Mouse (Mus musculus) embryonic facial prominence, embryonic 11.5 days (tissue): Measurements from ENCODE around the gene Erbb3. TPM values are rescaled to one million over a fixed set of nuclear protein-coding genes. Genes with fewer than 3 reads are reported as not detected.

Experiments used
- ATAC-seq: fragments of 200-750 bp; cut with Nextera tagmentation; replicated peaks from 2 replicates; pipeline ENCODE4 v1.8.0; 2017; ENCODE audit warnings: low read depth; ENCODE audit not compliant: insufficient number of reproducible peaks, low FRiP score, low TSS enrichment
- DNase-seq: peaks from one replicate; pipeline ENCODE4 v3.0.0-alpha.2; 2015; ENCODE audit warnings: low spot score
- H3K27ac ChIP-seq: fragments of 300-500 bp; sonication (generic); replicated peaks from 2 replicates; pipeline ENCODE4 v1.5.1; 2014; ENCODE audit warnings: mild to moderate bottlenecking, low read depth, low read length, control low read depth
- H3K27me3 ChIP-seq: fragments of 300-500 bp; sonication (generic); 2 replicates; pipeline ENCODE4 v1.6.1; 2014; ENCODE audit warnings: mild to moderate bottlenecking, low read length, moderate library complexity, mixed read lengths; ENCODE audit not compliant: control insufficient read depth, insufficient read depth
- H3K36me3 ChIP-seq: fragments of 300-500 bp; sonication (generic); replicated peaks from 2 replicates; pipeline ENCODE4 v1.6.1; 2014; ENCODE audit warnings: low read depth, mild to moderate bottlenecking, low read length, moderate library complexity, mixed read lengths; ENCODE audit not compliant: control insufficient read depth, insufficient read depth
- H3K4me1 ChIP-seq: fragments of 300-500 bp; sonication (generic); 2 replicates; pipeline ENCODE4 v1.6.1; 2014; ENCODE audit warnings: low read length, mixed read lengths; ENCODE audit not compliant: control insufficient read depth, insufficient read depth
- H3K4me2 ChIP-seq: fragments of 300-500 bp; sonication (generic); 2 replicates; pipeline ENCODE4 v1.6.1; 2014; ENCODE audit warnings: low read depth, mild to moderate bottlenecking, control low read depth, low read length, moderate library complexity
- H3K4me3 ChIP-seq: fragments of 300-500 bp; sonication (generic); 2 replicates; pipeline ENCODE4 v1.5.1; 2014; ENCODE audit warnings: low read depth, low read length, control low read depth
- H3K9ac ChIP-seq: fragments of 300-500 bp; sonication (generic); replicated peaks from 2 replicates; pipeline ENCODE4 v1.6.1; 2014; ENCODE audit warnings: mild to moderate bottlenecking, control low read depth, low read length
- H3K9me3 ChIP-seq: fragments of 300-500 bp; sonication (generic); replicated peaks from 2 replicates; pipeline ENCODE4 v1.6.1; 2016; ENCODE audit warnings: mild to moderate bottlenecking, low read length, inconsistent platforms, mixed read lengths; ENCODE audit not compliant: control insufficient read depth
- WGBS: fragments of 180-500 bp; shearing (Covaris S2); extraction: QIAGEN DNeasy Blood & Tissue Kit; methylation state at CpG from one replicate; pipeline ENCODE4 v1.1.7; 2014; 5-methylcytosine and 5-hydroxymethylcytosine counted together
- polyA plus RNA-seq: library from polyadenylated mRNA; unstranded; fragments of >200 nt; fragmentation: Nextera tagmentation; extraction: Ambion mirVana; gene quantifications from 2 replicates; pipeline ENCODE4 v1.2.1, GENCODE M21; 2014

The Erbb3 gene
- polyA plus RNA-seq, 1 experiment from 2014 or later: 10.6 TPM

DNA sequence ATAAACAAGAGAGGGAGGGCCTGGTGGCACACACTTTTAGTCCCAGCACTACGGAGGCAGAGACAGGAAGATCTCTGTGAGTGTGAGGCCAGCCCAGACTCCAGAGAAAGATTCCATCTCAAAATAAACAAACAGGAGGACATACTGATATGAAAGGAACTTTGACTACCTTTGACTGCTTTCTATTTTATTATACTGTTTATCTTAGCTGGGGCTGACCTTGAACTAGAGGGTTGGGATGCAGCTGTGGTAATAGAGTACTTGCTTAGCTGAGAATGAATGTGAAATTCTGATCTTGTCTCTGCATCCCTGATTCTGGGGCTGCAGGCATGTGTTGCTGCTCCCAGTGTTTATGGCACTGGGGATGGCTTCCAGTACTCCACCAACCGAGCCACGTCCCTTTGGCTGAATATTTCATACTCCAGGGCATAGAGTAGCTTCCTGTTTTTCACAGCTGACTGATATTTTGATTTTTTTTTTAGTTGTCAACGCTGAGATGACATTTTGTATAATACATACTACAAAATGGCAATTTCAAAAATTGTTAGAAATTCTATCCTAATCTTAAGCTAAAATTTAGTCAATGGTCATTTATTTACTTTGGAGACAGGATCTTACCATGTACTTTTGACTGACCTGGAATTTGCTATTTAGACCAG is 13.1 kb upstream of the Erbb3 start:
- no peak overlapping the region for H3K4me3 ChIP-seq
- DNase-seq (no peak), ATAC-seq (no peak)
- no peaks in the 10 kb centered on the region for H3K27me3 ChIP-seq
- H3K36me3 ChIP-seq: no peaks in the 10 kb centered on the region
- H3K4me2 ChIP-seq: no peak overlapping the region
- 87% methylated on average over 4 of the region's 4 CpGs for WGBS
- no peak overlapping the region for H3K9ac ChIP-seq
- H3K27ac ChIP-seq: no peak overlapping the region
- no peaks in the 10 kb centered on the region for H3K4me1 ChIP-seq
- no peaks in the 10 kb centered on the region for H3K9me3 ChIP-seq

- no peak for ATAC-seq
- no peak overlapping the region for H3K4me2 ChIP-seq
- WGBS: 77% methylated on average over 1 of the region's 1 CpGs
Observed at GRCm38 (mm10) chr10:128601499-128601898, 12.0 kb upstream of the Erbb3 start.

DNA sequence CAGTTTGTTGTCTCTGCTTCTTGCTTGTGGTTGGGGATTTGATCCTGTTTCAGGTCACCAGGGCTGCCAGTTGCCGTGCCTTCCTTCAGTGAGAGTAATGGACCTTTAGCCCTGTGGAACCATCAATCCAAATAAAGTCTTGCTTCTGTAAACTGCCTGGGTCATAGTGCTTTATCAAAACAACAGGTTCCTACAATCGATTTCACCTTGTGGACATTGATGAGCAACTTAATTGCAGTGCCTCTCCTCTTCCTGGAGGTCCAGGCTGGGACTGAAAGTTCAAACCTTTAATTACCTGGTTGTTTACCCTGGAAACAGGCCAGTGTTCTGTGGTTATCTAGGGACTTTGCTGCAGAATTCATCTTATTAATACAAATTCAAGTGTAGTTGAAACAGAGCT is 9.0 kb upstream of the Erbb3 start:
- no peak overlapping the region for H3K4me2 ChIP-seq
- DNase-seq: no peak
- WGBS: 60% methylated on average over 2 of the region's 2 CpGs
- no peak for ATAC-seq
- H3K36me3 ChIP-seq: no peaks in the 10 kb centered on the region
- H3K9ac ChIP-seq: no peak overlapping the region
- no peaks in the 10 kb centered on the region for H3K9me3 ChIP-seq
- H3K4me1 ChIP-seq: no peaks in the 10 kb centered on the region
- H3K27ac ChIP-seq: no peak overlapping the region
- H3K4me3 ChIP-seq: no peak overlapping the region
- no peaks in the 10 kb centered on the region for H3K27me3 ChIP-seq

More at GRCm38 (mm10) chr10:128601499-128601898, 12.0 kb upstream of the Erbb3 start:
- Histone ChIP-seq H3K4me3 (no peak overlapping the region), H3K36me3 (no peaks in the 10 kb centered on the region), H3K27ac (no peak overlapping the region), H3K9me3 (no peaks in the 10 kb centered on the region), H3K27me3 (no peaks in the 10 kb centered on the region), H3K4me1 (no peaks in the 10 kb centered on the region), H3K9ac (no peak overlapping the region)
- DNase-seq: no peak

DNA sequence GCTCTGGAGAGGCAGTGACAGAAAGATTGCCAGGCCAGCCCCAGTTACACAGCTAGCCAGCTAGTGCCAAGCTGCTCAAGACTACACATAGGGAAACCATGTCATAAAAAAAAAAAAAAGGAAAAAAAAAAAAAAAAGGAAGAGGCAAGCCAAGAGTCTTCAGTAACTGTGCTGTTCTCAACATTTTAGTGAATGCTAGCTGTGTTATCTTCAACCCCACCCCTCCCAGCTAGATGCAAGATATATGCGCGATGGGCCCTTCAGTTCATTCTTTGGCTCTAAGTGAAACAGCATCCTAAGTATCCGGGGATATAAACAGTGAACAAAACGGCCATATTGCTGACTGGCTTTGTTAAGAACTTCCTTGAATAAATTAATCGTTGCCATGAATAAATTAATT is 3.3 kb upstream of the Erbb3 start:
- ATAC-seq: no peak
- H3K9ac ChIP-seq: no peak overlapping the region
- no peak overlapping the region for H3K4me3 ChIP-seq
- H3K4me1 ChIP-seq: no peaks in the 10 kb centered on the region
- 83% methylated on average over 5 of the region's 5 CpGs for WGBS
- no peak overlapping the region for H3K4me2 ChIP-seq
- no peak overlapping the region for H3K27ac ChIP-seq
- H3K9me3 ChIP-seq: no peaks in the 10 kb centered on the region
- peaks cover 13% of the 10 kb centered on the region for H3K27me3 ChIP-seq
- DNase-seq: no peak
- no peaks in the 10 kb centered on the region for H3K36me3 ChIP-seq

- WGBS: 88% methylated on average over 6 of the region's 6 CpGs
- Histone ChIP-seq H3K9me3 (no peaks in the 10 kb centered on the region), H3K36me3 (no peaks in the 10 kb centered on the region), H3K27ac (no peak overlapping the region), H3K4me1 (no peaks in the 10 kb centered on the region), H3K4me3 (no peak overlapping the region), H3K27me3 (peaks cover 23% of the 10 kb centered on the region), H3K4me2 (no peak overlapping the region), H3K9ac (no peak overlapping the region)
- DNase-seq: no peak
- no peak for ATAC-seq
Observed at GRCm38 (mm10) chr10:128591436-128591835, 2.0 kb upstream of the Erbb3 start.

DNA sequence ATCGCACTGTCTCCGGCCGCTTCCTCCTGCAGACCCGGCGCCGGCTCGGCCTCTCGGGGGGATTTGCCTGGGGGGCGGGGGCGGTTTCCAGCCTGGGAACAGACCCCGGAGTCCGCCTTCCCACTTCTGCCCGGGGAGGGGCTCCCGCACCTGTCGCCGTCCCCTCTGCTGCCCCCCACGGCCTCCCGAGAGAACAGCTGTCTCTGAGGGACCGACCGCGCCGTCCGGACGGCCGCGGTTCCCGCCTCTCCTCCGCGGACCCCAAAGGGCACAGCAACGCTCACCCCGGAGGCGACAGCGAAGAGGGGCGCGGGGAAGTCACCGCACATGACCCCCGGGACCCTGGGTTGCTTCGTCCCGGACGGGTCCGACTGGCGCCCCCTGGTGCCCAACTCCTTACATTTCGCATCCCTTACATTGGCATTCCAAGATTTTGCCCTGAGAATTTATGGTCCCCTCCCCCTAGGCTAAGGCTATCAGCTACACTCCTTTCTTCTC is 790 bp upstream of the Erbb3 start:
- no peaks in the 10 kb centered on the region for H3K9me3 ChIP-seq
- ATAC-seq (peak; percentile 21; the same call in 1 of the 2 replicates), DNase-seq (peak; percentile 86)
- H3K27ac ChIP-seq: no peak overlapping the region; the same call in 1 of the 2 replicates
- H3K4me2 ChIP-seq: peak overlapping the region; percentile 65
- no peaks in the 10 kb centered on the region for H3K4me1 ChIP-seq
- peak overlapping the region; percentile 32 for H3K9ac ChIP-seq
- peak overlapping the region; percentile 38 for H3K4me3 ChIP-seq
- WGBS: under 1% methylated on average over 40 of the region's 43 CpGs
- peaks cover 23% of the 10 kb centered on the region for H3K27me3 ChIP-seq
- H3K36me3 ChIP-seq: no peaks in the 10 kb centered on the region

- Histone ChIP-seq H3K36me3 (no peaks in the 10 kb centered on the region), H3K4me2 (peak overlapping the region; percentile 65), H3K9ac (peak overlapping the region; percentile 45), H3K27me3 (peaks cover 23% of the 10 kb centered on the region), H3K27ac (peak overlapping the region; percentile 63), H3K4me1 (no peaks in the 10 kb centered on the region), H3K4me3 (peak overlapping the region; percentile 38), H3K9me3 (no peaks in the 10 kb centered on the region)
- 2% methylated on average over 23 of the region's 23 CpGs for WGBS
- DNase-seq (no peak), ATAC-seq (peak; percentile 21; the same call in 1 of the 2 replicates)
Observed at GRCm38 (mm10) chr10:128588775-128589463, 533 bp downstream of the Erbb3 start.

DNA sequence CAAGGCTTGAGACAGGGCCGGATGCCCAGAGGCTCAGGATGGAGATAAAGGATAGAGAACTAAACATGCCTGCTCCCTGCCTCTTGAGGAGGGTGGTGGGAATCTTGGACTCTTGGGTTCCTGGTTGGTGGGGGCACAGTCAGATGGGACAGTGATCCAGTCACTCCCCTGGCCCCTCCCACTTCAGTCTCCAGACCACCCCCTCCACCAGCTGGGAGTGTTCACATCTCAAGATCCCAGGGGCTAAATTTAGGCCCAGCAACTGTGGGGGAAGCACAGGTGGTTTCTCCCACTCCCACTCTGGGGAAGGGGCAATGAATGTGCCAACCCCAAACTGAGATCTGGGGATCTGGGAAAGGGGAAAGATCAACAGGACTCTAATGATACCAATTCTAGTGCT is 1.3 kb downstream of the Erbb3 start:
- no peak for DNase-seq
- Histone ChIP-seq H3K4me2 (peak overlapping the region; percentile 19; the same call in 1 of the 2 replicates), H3K9me3 (no peaks in the 10 kb centered on the region), H3K4me3 (peak overlapping the region; percentile 2; the same call in 1 of the 2 replicates), H3K27me3 (peaks cover 23% of the 10 kb centered on the region), H3K27ac (0 out of 2 replicates have a peak overlapping the region, but pooled peaks have one; percentile 8), H3K36me3 (no peaks in the 10 kb centered on the region), H3K4me1 (no peaks in the 10 kb centered on the region; the same call in 1 of the 2 replicates), H3K9ac (peak overlapping the region; percentile 9; the same call in 1 of the 2 replicates)
- 23% methylated on average over 1 of the region's 1 CpGs for WGBS
- no peak for ATAC-seq
